Mouse (Mus musculus): ENCODE data around the gene Olfr520. TPM values are rescaled to one million over a fixed set of nuclear protein-coding genes. Genes with fewer than 3 reads are reported as not detected.

The Olfr520 gene
- polyA plus RNA-seq, 1 experiment from 2014 or later = not detected

- Histone ChIP-seq H3K9ac (ENCODE audit: low read depth, low read length) (no peak overlapping the region), H3K36me3 (ENCODE audit: control insufficient read depth, insufficient read depth, low read length) (no peaks in the 10 kb centered on the region), H3K4me2 (ENCODE audit: low read length) (no peak overlapping the region), H3K9me3 (replicated peaks; ENCODE audit: control insufficient read depth, low read length, poor library complexity, severe bottlenecking) (no peaks in the 10 kb centered on the region), H3K4me3 (ENCODE audit: low read depth, low read length) (no peak overlapping the region), H3K4me1 (ENCODE audit: control insufficient read depth, insufficient read depth, low read length) (no peaks in the 10 kb centered on the region), H3K27me3 (ENCODE audit: control insufficient read depth, insufficient read depth, low read depth, low read length) (no peaks in the 10 kb centered on the region), H3K27ac (ENCODE audit: low read length) (no peak overlapping the region)
- 80% methylated on average over 3 of the region's 3 CpGs for WGBS
- ATAC-seq = no peak
Observed at GRCm38 (mm10) chr7:99698576-99698975, 31.5 kb upstream of the Olfr520 start.

GRCm38 (mm10) chr7:99699106-99699505 lies 31.0 kb upstream of the Olfr520 start:
- 67% methylated on average over 3 of the region's 3 CpGs for WGBS
- H3K27ac ChIP-seq (ENCODE audit: low read length) = no peak overlapping the region
- no peaks in the 10 kb centered on the region for H3K27me3 ChIP-seq (ENCODE audit: control insufficient read depth, insufficient read depth, low read depth, low read length)
- no peaks in the 10 kb centered on the region for H3K4me1 ChIP-seq (ENCODE audit: control insufficient read depth, insufficient read depth, low read length)
- H3K4me3 ChIP-seq (ENCODE audit: low read depth, low read length) = no peak overlapping the region
- ATAC-seq = no peak
- no peak overlapping the region for H3K4me2 ChIP-seq (ENCODE audit: low read length)
- H3K9me3 ChIP-seq (replicated peaks; ENCODE audit: control insufficient read depth, low read length, poor library complexity, severe bottlenecking) = no peaks in the 10 kb centered on the region
- no peak overlapping the region for H3K9ac ChIP-seq (ENCODE audit: low read depth, low read length)
- no peaks in the 10 kb centered on the region for H3K36me3 ChIP-seq (ENCODE audit: control insufficient read depth, insufficient read depth, low read length)

- 76% methylated on average over 3 of the region's 3 CpGs for WGBS
- no peak for ATAC-seq
- no peak overlapping the region for H3K4me2 ChIP-seq (ENCODE audit: low read length)
- no peaks in the 10 kb centered on the region for H3K36me3 ChIP-seq (ENCODE audit: control insufficient read depth, insufficient read depth, low read length)
- H3K4me3 ChIP-seq (ENCODE audit: low read depth, low read length) = no peak overlapping the region
- H3K4me1 ChIP-seq (ENCODE audit: control insufficient read depth, insufficient read depth, low read length) = no peaks in the 10 kb centered on the region
- peak overlapping the region; percentile 34; the same call in 1 of the 2 replicates for H3K27ac ChIP-seq (ENCODE audit: low read length)
- no peaks in the 10 kb centered on the region for H3K9me3 ChIP-seq (replicated peaks; ENCODE audit: control insufficient read depth, low read length, poor library complexity, severe bottlenecking)
- no peaks in the 10 kb centered on the region for H3K27me3 ChIP-seq (ENCODE audit: control insufficient read depth, insufficient read depth, low read depth, low read length)
- H3K9ac ChIP-seq (ENCODE audit: low read depth, low read length) = no peak overlapping the region
Observed at GRCm38 (mm10) chr7:99699709-99700151, 30.3 kb upstream of the Olfr520 start.

GRCm38 (mm10) chr7:99700641-99701040 lies 29.4 kb upstream of the Olfr520 start:
- Histone ChIP-seq H3K4me3 (ENCODE audit: low read depth, low read length) (no peak overlapping the region), H3K9ac (ENCODE audit: low read depth, low read length) (no peak overlapping the region), H3K36me3 (ENCODE audit: control insufficient read depth, insufficient read depth, low read length) (no peaks in the 10 kb centered on the region), H3K4me2 (ENCODE audit: low read length) (no peak overlapping the region), H3K27me3 (ENCODE audit: control insufficient read depth, insufficient read depth, low read depth, low read length) (no peaks in the 10 kb centered on the region), H3K4me1 (ENCODE audit: control insufficient read depth, insufficient read depth, low read length) (no peaks in the 10 kb centered on the region), H3K27ac (ENCODE audit: low read length) (no peak overlapping the region), H3K9me3 (replicated peaks; ENCODE audit: control insufficient read depth, low read length, poor library complexity, severe bottlenecking) (no peaks in the 10 kb centered on the region)
- WGBS = 87% methylated on average over 4 of the region's 4 CpGs
- ATAC-seq = no peak

GRCm38 (mm10) chr7:99702201-99702600 lies 27.9 kb upstream of the Olfr520 start:
- Histone ChIP-seq H3K27ac (ENCODE audit: low read length) (no peak overlapping the region), H3K36me3 (ENCODE audit: control insufficient read depth, insufficient read depth, low read length) (no peaks in the 10 kb centered on the region), H3K4me3 (ENCODE audit: low read depth, low read length) (no peak overlapping the region), H3K4me2 (ENCODE audit: low read length) (no peak overlapping the region), H3K4me1 (ENCODE audit: control insufficient read depth, insufficient read depth, low read length) (no peaks in the 10 kb centered on the region), H3K27me3 (ENCODE audit: control insufficient read depth, insufficient read depth, low read depth, low read length) (no peaks in the 10 kb centered on the region), H3K9me3 (replicated peaks; ENCODE audit: control insufficient read depth, low read length, poor library complexity, severe bottlenecking) (no peaks in the 10 kb centered on the region), H3K9ac (ENCODE audit: low read depth, low read length) (no peak overlapping the region)
- no peak for ATAC-seq
- WGBS = 28% methylated on average over 6 of the region's 6 CpGs

GRCm38 (mm10) chr7:99704736-99705519 lies 25.1 kb upstream of the Olfr520 start:
- Histone ChIP-seq H3K27me3 (ENCODE audit: control insufficient read depth, insufficient read depth, low read depth, low read length) (no peaks in the 10 kb centered on the region), H3K9me3 (replicated peaks; ENCODE audit: control insufficient read depth, low read length, poor library complexity, severe bottlenecking) (no peaks in the 10 kb centered on the region), H3K36me3 (ENCODE audit: control insufficient read depth, insufficient read depth, low read length) (no peaks in the 10 kb centered on the region), H3K4me1 (ENCODE audit: control insufficient read depth, insufficient read depth, low read length) (no peaks in the 10 kb centered on the region), H3K9ac (ENCODE audit: low read depth, low read length) (no peak overlapping the region), H3K4me3 (ENCODE audit: low read depth, low read length) (no peak overlapping the region), H3K27ac (ENCODE audit: low read length) (0 out of 2 replicates have a peak overlapping the region, but pooled peaks have one; percentile 13), H3K4me2 (ENCODE audit: low read length) (no peak overlapping the region)
- WGBS = 81% methylated on average over 3 of the region's 3 CpGs
- ATAC-seq = no peak

GRCm38 (mm10) chr7:99706341-99707037 lies 23.6 kb upstream of the Olfr520 start:
- H3K9ac ChIP-seq (ENCODE audit: low read depth, low read length) = no peak overlapping the region
- no peaks in the 10 kb centered on the region for H3K27me3 ChIP-seq (ENCODE audit: control insufficient read depth, insufficient read depth, low read depth, low read length)
- no peaks in the 10 kb centered on the region for H3K4me1 ChIP-seq (ENCODE audit: control insufficient read depth, insufficient read depth, low read length)
- WGBS = 80% methylated on average over 4 of the region's 4 CpGs
- no peaks in the 10 kb centered on the region for H3K36me3 ChIP-seq (ENCODE audit: control insufficient read depth, insufficient read depth, low read length)
- no peak for ATAC-seq
- H3K27ac ChIP-seq (ENCODE audit: low read length) = peak overlapping the region; percentile 23; the same call in 1 of the 2 replicates
- H3K4me2 ChIP-seq (ENCODE audit: low read length) = 0 out of 2 replicates have a peak overlapping the region, but pooled peaks have one; percentile 11
- no peaks in the 10 kb centered on the region for H3K9me3 ChIP-seq (replicated peaks; ENCODE audit: control insufficient read depth, low read length, poor library complexity, severe bottlenecking)
- no peak overlapping the region for H3K4me3 ChIP-seq (ENCODE audit: low read depth, low read length)

GRCm38 (mm10) chr7:99707038-99707595 lies 23.0 kb upstream of the Olfr520 start:
- H3K27ac ChIP-seq (ENCODE audit: low read length) = 0 out of 2 replicates have a peak overlapping the region, but pooled peaks have one; percentile 8
- no peaks in the 10 kb centered on the region for H3K4me1 ChIP-seq (ENCODE audit: control insufficient read depth, insufficient read depth, low read length)
- no peaks in the 10 kb centered on the region for H3K27me3 ChIP-seq (ENCODE audit: control insufficient read depth, insufficient read depth, low read depth, low read length)
- no peak for ATAC-seq
- WGBS = 57% methylated on average over 4 of the region's 4 CpGs
- no peak overlapping the region for H3K9ac ChIP-seq (ENCODE audit: low read depth, low read length)
- no peak overlapping the region for H3K4me3 ChIP-seq (ENCODE audit: low read depth, low read length)
- no peak overlapping the region for H3K4me2 ChIP-seq (ENCODE audit: low read length)
- no peaks in the 10 kb centered on the region for H3K36me3 ChIP-seq (ENCODE audit: control insufficient read depth, insufficient read depth, low read length)
- no peaks in the 10 kb centered on the region for H3K9me3 ChIP-seq (replicated peaks; ENCODE audit: control insufficient read depth, low read length, poor library complexity, severe bottlenecking)

- H3K4me3 ChIP-seq (ENCODE audit: low read depth, low read length) = no peak overlapping the region
- no peaks in the 10 kb centered on the region for H3K9me3 ChIP-seq (replicated peaks; ENCODE audit: control insufficient read depth, low read length, poor library complexity, severe bottlenecking)
- no peak overlapping the region for H3K4me2 ChIP-seq (ENCODE audit: low read length)
- H3K27me3 ChIP-seq (ENCODE audit: control insufficient read depth, insufficient read depth, low read depth, low read length) = no peaks in the 10 kb centered on the region
- no peaks in the 10 kb centered on the region for H3K36me3 ChIP-seq (ENCODE audit: control insufficient read depth, insufficient read depth, low read length)
- H3K4me1 ChIP-seq (ENCODE audit: control insufficient read depth, insufficient read depth, low read length) = no peaks in the 10 kb centered on the region
- no peak overlapping the region for H3K27ac ChIP-seq (ENCODE audit: low read length)
- no peak for ATAC-seq
- no peak overlapping the region for H3K9ac ChIP-seq (ENCODE audit: low read depth, low read length)
- 85% methylated on average over 6 of the region's 6 CpGs for WGBS
Observed at GRCm38 (mm10) chr7:99707671-99708070, 22.4 kb upstream of the Olfr520 start.

Data from midbrain, embryonic 16.5 days (tissue).